In genomic region chr4:63402558-63402957, GRCm38 (mm10) we compare ENCODE assay signal across 8 mouse cellular contexts. TPM values are rescaled to one million over a fixed set of nuclear protein-coding genes. Genes with fewer than 3 reads are reported as not detected.
DNase-seq lines count a peak whose midpoint lies in the region; ATAC-seq lines count a peak whose summit lies in the region.
"Had no signal": no experiment of that assay in that cellular context is flagged by ENCODE, and none has a peak within 500 bp of the region (broad histone marks: within the 10 kb centered on the region; RNA-seq: fewer than 3 reads in every experiment).

No protein-coding gene starts in this region.

- 62% methylated on average over 6 of the region's 6 CpGs for WGBS in neural tube, embryonic 11.5 days
- 62% methylated on average over 6 of the region's 6 CpGs for WGBS in forebrain, embryonic 16.5 days
- WGBS in liver, embryonic 11.5 days = 49% methylated on average over 6 of the region's 6 CpGs
- WGBS in stomach, embryonic 14.5 days = 40% methylated on average over 6 of the region's 6 CpGs

- peak overlapping the region; percentile 16; the same call in 1 of the 2 replicates for H3K4me3 ChIP-seq in neural tube, embryonic 11.5 days (ENCODE audit: low read depth, low read length)
- H3K4me3 ChIP-seq in forebrain, embryonic 16.5 days (replicated peaks; ENCODE audit: low read length) = peak overlapping the region; percentile 26
- H3K4me3 ChIP-seq in liver, embryonic 11.5 days (ENCODE audit: low read depth, low read length) = peak overlapping the region; percentile 43
- H3K4me3 ChIP-seq in stomach, embryonic 14.5 days (ENCODE audit: low read depth, low read length) = peak overlapping the region; percentile 13

- H3K4me2 ChIP-seq in neural tube, embryonic 11.5 days (ENCODE audit: low read depth) = peak overlapping the region; percentile 33
- H3K4me2 ChIP-seq in forebrain, embryonic 16.5 days (ENCODE audit: low read length) = peak overlapping the region; percentile 46
- peak overlapping the region; percentile 65 for H3K4me2 ChIP-seq in liver, embryonic 11.5 days
- peak overlapping the region; percentile 67 for H3K4me2 ChIP-seq in stomach, embryonic 14.5 days (replicated peaks; ENCODE audit: low read depth, low read length)

- DNase-seq in neural tube, embryonic 11.5 days (ENCODE audit: low spot score) = no peak
- DNase-seq in neural tube, embryonic 10.5 days (ENCODE audit: extremely low spot score, low spot score) = no peak
- no peak for DNase-seq in liver, embryonic 11.5 days (ENCODE audit: low spot score)
- DNase-seq in urinary bladder, adult 18-20 months (ENCODE audit: low spot score in 2 of 2) = no peak
- no peak for DNase-seq in cerebellum, adult 9-10 months

- no peaks in the 10 kb centered on the region for H3K27me3 ChIP-seq in neural tube, embryonic 11.5 days (ENCODE audit: control insufficient read depth, insufficient read depth, low read length)
- no peaks in the 10 kb centered on the region for H3K27me3 ChIP-seq in forebrain, embryonic 16.5 days (replicated peaks; ENCODE audit: control insufficient read depth, insufficient read depth, low read length)
- H3K27me3 ChIP-seq in liver, embryonic 11.5 days (replicated peaks; ENCODE audit: control insufficient read depth, insufficient read depth, low read length) = no peaks in the 10 kb centered on the region
- H3K27me3 ChIP-seq in stomach, embryonic 14.5 days (ENCODE audit: control insufficient read depth, insufficient read depth, low read length) = no peaks in the 10 kb centered on the region

- peaks cover 3% of the 10 kb centered on the region; the same call in 1 of the 2 replicates for H3K4me1 ChIP-seq in neural tube, embryonic 11.5 days (ENCODE audit: control insufficient read depth, insufficient read depth, low read length)
- H3K4me1 ChIP-seq in forebrain, embryonic 16.5 days (replicated peaks; ENCODE audit: control insufficient read depth, insufficient read depth, low read length) = peaks cover 66% of the 10 kb centered on the region
- peaks cover 63% of the 10 kb centered on the region for H3K4me1 ChIP-seq in liver, embryonic 11.5 days (replicated peaks; ENCODE audit: control insufficient read depth, insufficient read depth, low read length)
- peaks cover 47% of the 10 kb centered on the region for H3K4me1 ChIP-seq in stomach, embryonic 14.5 days (ENCODE audit: control insufficient read depth, insufficient read depth, low read length)

- peak overlapping the region; percentile 62; the same call in 1 of the 2 replicates for H3K27ac ChIP-seq in neural tube, embryonic 11.5 days (ENCODE audit: low read depth, low read length)
- peak overlapping the region; percentile 88 for H3K27ac ChIP-seq in forebrain, embryonic 16.5 days (ENCODE audit: low read length)
- peak overlapping the region; percentile 67 for H3K27ac ChIP-seq in liver, embryonic 11.5 days (ENCODE audit: low read depth, low read length)
- H3K27ac ChIP-seq in stomach, embryonic 14.5 days (ENCODE audit: low read length) = peak overlapping the region; percentile 86

- no peaks in the 10 kb centered on the region for H3K36me3 ChIP-seq in neural tube, embryonic 11.5 days (ENCODE audit: control insufficient read depth, insufficient read depth, low read length)
- no peaks in the 10 kb centered on the region for H3K36me3 ChIP-seq in forebrain, embryonic 16.5 days (ENCODE audit: control insufficient read depth, insufficient read depth)
- H3K36me3 ChIP-seq in liver, embryonic 11.5 days (ENCODE audit: control insufficient read depth, insufficient read depth, low read length) = peaks cover 3% of the 10 kb centered on the region; the same call in 1 of the 2 replicates
- H3K36me3 ChIP-seq in stomach, embryonic 14.5 days (ENCODE audit: control insufficient read depth, insufficient read depth, low read length) = no peaks in the 10 kb centered on the region; the same call in 1 of the 2 replicates

- peak overlapping the region; percentile 56 for H3K9ac ChIP-seq in neural tube, embryonic 11.5 days (ENCODE audit: low read length)
- peak overlapping the region; percentile 50 for H3K9ac ChIP-seq in forebrain, embryonic 16.5 days (replicated peaks; ENCODE audit: low read depth, low read length)
- peak overlapping the region; percentile 28 for H3K9ac ChIP-seq in liver, embryonic 11.5 days (ENCODE audit: low read depth, low read length)
- no peak overlapping the region; the same call in 1 of the 2 replicates for H3K9ac ChIP-seq in stomach, embryonic 14.5 days (replicated peaks; ENCODE audit: low read depth, low read length)

- no peak for ATAC-seq in neural tube, embryonic 11.5 days (ENCODE audit: insufficient read depth, low FRiP score, low TSS enrichment)
- no peak for ATAC-seq in forebrain, embryonic 16.5 days
- no peak for ATAC-seq in liver, embryonic 11.5 days (replicated peaks; ENCODE audit: low FRiP score)
- no peak for ATAC-seq in stomach, embryonic 14.5 days (ENCODE audit: insufficient number of reproducible peaks, insufficient read depth, low FRiP score, low read depth)

- no peaks in the 10 kb centered on the region for H3K9me3 ChIP-seq in neural tube, embryonic 11.5 days (ENCODE audit: control insufficient read depth, low read length)
- no peaks in the 10 kb centered on the region for H3K9me3 ChIP-seq in forebrain, embryonic 16.5 days (ENCODE audit: control insufficient read depth, low read length)
- no peaks in the 10 kb centered on the region for H3K9me3 ChIP-seq in liver, embryonic 11.5 days (ENCODE audit: control insufficient read depth, low read length)
- no peaks in the 10 kb centered on the region for H3K9me3 ChIP-seq in stomach, embryonic 14.5 days (ENCODE audit: control insufficient read depth, low read depth, low read length)

RNA-seq across cellular contexts. Expression of gene Akna, which starts 0.6 kb away (rescaled TPM):
- polyA plus RNA-seq in neural tube, embryonic 11.5 days (2014; fragmentation: Nextera tagmentation; extraction: Ambion mirVana) = 6.0 and 6.9 TPM in 2 replicates
- 10.6 and 11.2 TPM in 2 replicates for polyA plus RNA-seq in forebrain, embryonic 16.5 days (2015; fragmentation: Nextera tagmentation; extraction: Ambion mirVana)
- 8.8 and 8.9 TPM in 2 replicates for polyA plus RNA-seq in liver, embryonic 11.5 days (2014; fragmentation: Nextera tagmentation; extraction: Ambion mirVana)
- polyA plus RNA-seq in stomach, embryonic 14.5 days (2014; fragmentation: Nextera tagmentation; extraction: Ambion mirVana) = 6.9 and 7.0 TPM in 2 replicates

RNA-seq across cellular contexts. Expression of gene Orm2, which starts 40.3 kb away (rescaled TPM):
- not detected in 2 replicates for polyA plus RNA-seq in neural tube, embryonic 11.5 days (2014; fragmentation: Nextera tagmentation; extraction: Ambion mirVana)
- polyA plus RNA-seq in forebrain, embryonic 16.5 days (2015; fragmentation: Nextera tagmentation; extraction: Ambion mirVana) = not detected in 2 replicates
- polyA plus RNA-seq in liver, embryonic 11.5 days (2014; fragmentation: Nextera tagmentation; extraction: Ambion mirVana) = not detected in 2 replicates
- polyA plus RNA-seq in stomach, embryonic 14.5 days (2014; fragmentation: Nextera tagmentation; extraction: Ambion mirVana) = not detected in 2 replicates
- polyA plus RNA-seq: brain, embryonic 14.5 days had no signal

RNA-seq across cellular contexts. Expression of gene Orm3, which starts 46.6 kb away (rescaled TPM):
- polyA plus RNA-seq in neural tube, embryonic 11.5 days (2014; fragmentation: Nextera tagmentation; extraction: Ambion mirVana) = not detected in 2 replicates
- not detected in 2 replicates for polyA plus RNA-seq in forebrain, embryonic 16.5 days (2015; fragmentation: Nextera tagmentation; extraction: Ambion mirVana)
- polyA plus RNA-seq in liver, embryonic 11.5 days (2014; fragmentation: Nextera tagmentation; extraction: Ambion mirVana) = not detected in 2 replicates
- not detected in 2 replicates for polyA plus RNA-seq in stomach, embryonic 14.5 days (2014; fragmentation: Nextera tagmentation; extraction: Ambion mirVana)
- polyA plus RNA-seq: brain, embryonic 14.5 days had no signal

RNA-seq across cellular contexts. Expression of gene Orm1, which starts 58.2 kb away (rescaled TPM):
- not detected in 2 replicates for polyA plus RNA-seq in neural tube, embryonic 11.5 days (2014; fragmentation: Nextera tagmentation; extraction: Ambion mirVana)
- not detected in 2 replicates for polyA plus RNA-seq in forebrain, embryonic 16.5 days (2015; fragmentation: Nextera tagmentation; extraction: Ambion mirVana)
- not detected in 2 replicates for polyA plus RNA-seq in liver, embryonic 11.5 days (2014; fragmentation: Nextera tagmentation; extraction: Ambion mirVana)
- polyA plus RNA-seq in stomach, embryonic 14.5 days (2014; fragmentation: Nextera tagmentation; extraction: Ambion mirVana) = not detected in 2 replicates
- polyA plus RNA-seq: brain, embryonic 14.5 days had no signal
